Mouse (Mus musculus): ENCODE measurements at regions not wholly inside any gene's neighbourhood (a gene's known extent, or its start where the extent isn't known, plus 50 kb on each side); places are given as distances from the start of the nearest gene placed in this dataset.

GRCm38 (mm10) chr8:64542501-64542900 lies 150.4 kb downstream of the Cpe start:
- no peak for DNase-seq

GRCm38 (mm10) chr8:64539846-64540472 lies 152.9 kb downstream of the Cpe start:
- DNase-seq = peak; percentile 13

- DNase-seq = no peak
Measured at GRCm38 (mm10) chr8:64531780-64532179, 161.1 kb downstream of the Cpe start.

GRCm38 (mm10) chr8:64522441-64523102 lies 170.3 kb downstream of the Cpe start:
- DNase-seq = no peak

- no peak for DNase-seq
Measured at GRCm38 (mm10) chr8:64519650-64520049, 173.2 kb downstream of the Cpe start.

GRCm38 (mm10) chr8:64515923-64516322 lies 176.9 kb downstream of the Cpe start:
- no peak for DNase-seq

GRCm38 (mm10) chr8:64497281-64498060 lies 195.4 kb downstream of the Cpe start:
- peak; percentile 17 for DNase-seq

GRCm38 (mm10) chr8:64496333-64497213 lies 196.3 kb downstream of the Cpe start:
- DNase-seq = peak; percentile 27

GRCm38 (mm10) chr8:64491561-64491960 lies 201.3 kb downstream of the Cpe start:
- DNase-seq = no peak

GRCm38 (mm10) chr8:64488057-64488456 lies 204.8 kb downstream of the Cpe start:
- DNase-seq = no peak

- DNase-seq = no peak
Measured at GRCm38 (mm10) chr8:64473276-64473675, 219.6 kb downstream of the Cpe start.

- no peak for DNase-seq
Measured at GRCm38 (mm10) chr8:64472801-64473270, 220.0 kb downstream of the Cpe start.

GRCm38 (mm10) chr8:64461136-64461535 lies 231.7 kb downstream of the Cpe start:
- DNase-seq = no peak

- no peak for DNase-seq
Measured at GRCm38 (mm10) chr8:64456970-64457369, 235.9 kb downstream of the Cpe start.

GRCm38 (mm10) chr8:64454736-64455135 lies 238.1 kb downstream of the Cpe start:
- DNase-seq = no peak

GRCm38 (mm10) chr8:64445366-64445765 lies 239.3 kb upstream of the Tll1 start:
- no peak for DNase-seq

GRCm38 (mm10) chr8:64444429-64444828 lies 238.4 kb upstream of the Tll1 start:
- DNase-seq = no peak

- peak; percentile 67 for DNase-seq
Measured at GRCm38 (mm10) chr8:64438489-64438888, 232.4 kb upstream of the Tll1 start.

- no peak for DNase-seq
Measured at GRCm38 (mm10) chr8:64434648-64435047, 228.6 kb upstream of the Tll1 start.

- DNase-seq = no peak
Measured at GRCm38 (mm10) chr8:64422850-64423214, 216.8 kb upstream of the Tll1 start.

- DNase-seq = no peak
Measured at GRCm38 (mm10) chr8:64422200-64422849, 216.3 kb upstream of the Tll1 start.

GRCm38 (mm10) chr8:64421502-64422199 lies 215.6 kb upstream of the Tll1 start:
- no peak for DNase-seq

Measured in embryo, embryonic 11 days (tissue).